8 mouse cellular contexts compared by ENCODE assay signal in genomic region chr13:55830833-55831721, GRCm38 (mm10). TPM values are rescaled to one million over a fixed set of nuclear protein-coding genes. Genes with fewer than 3 reads are reported as not detected.
DNase-seq lines count a peak whose midpoint lies in the region; ATAC-seq and TF ChIP-seq lines count a peak whose summit lies in the region.

No protein-coding gene starts in this region.

- no peak for TF ChIP-seq CTCF in lung, embryonic 14.5 days (IDR thresholded peaks at IDR 0.05; ENCODE audit: low read depth)

- H3K27ac ChIP-seq in lung, embryonic 14.5 days (ENCODE audit: low read depth) = no peak overlapping the region
- no peak overlapping the region for H3K27ac ChIP-seq in forebrain, embryonic 11.5 days (ENCODE audit: low read depth, low read length)
- peak overlapping the region; percentile 90 for H3K27ac ChIP-seq in limb, embryonic 10.5 days
- no peak overlapping the region for H3K27ac ChIP-seq in neural tube, embryonic 13.5 days (replicated peaks)

- no peaks in the 10 kb centered on the region for H3K4me1 ChIP-seq in lung, embryonic 14.5 days (ENCODE audit: insufficient read depth)
- H3K4me1 ChIP-seq in forebrain, embryonic 11.5 days (replicated peaks; ENCODE audit: control insufficient read depth, insufficient read depth, low read length) = peaks cover 13% of the 10 kb centered on the region; the same call in 1 of the 2 replicates
- peaks cover 54% of the 10 kb centered on the region for H3K4me1 ChIP-seq in limb, embryonic 10.5 days
- H3K4me1 ChIP-seq in neural tube, embryonic 13.5 days (replicated peaks) = peaks cover 28% of the 10 kb centered on the region

- peak overlapping the region; percentile 34 for H3K4me3 ChIP-seq in lung, embryonic 14.5 days (ENCODE audit: low read depth, low read length)
- H3K4me3 ChIP-seq in forebrain, embryonic 11.5 days (ENCODE audit: low read depth, low read length) = peak overlapping the region; percentile 23
- peak overlapping the region; percentile 56 for H3K4me3 ChIP-seq in limb, embryonic 10.5 days
- H3K4me3 ChIP-seq in neural tube, embryonic 13.5 days = peak overlapping the region; percentile 2

- ATAC-seq in lung, embryonic 14.5 days (ENCODE audit: insufficient read depth) = peak; percentile 26; the same call in 1 of the 2 replicates
- no peak for ATAC-seq in forebrain, embryonic 11.5 days (replicated peaks; ENCODE audit: low FRiP score)
- ATAC-seq in neural tube, embryonic 13.5 days (ENCODE audit: low read depth) = no peak

- DNase-seq in lung, embryonic 14.5 days = no peak
- no peak for DNase-seq in lung, postnatal 36 days
- peak; percentile 65 for DNase-seq in forebrain, embryonic 11.5 days (ENCODE audit: low spot score)
- DNase-seq in limb, embryonic 10.5 days (ENCODE audit: low spot score) = peak; percentile 76
- DNase-seq in left cerebral cortex, adult 18-20 months (ENCODE audit: low spot score in 2 of 2) = no peak
- no peak for DNase-seq in ovary, postnatal 36 days (ENCODE audit: low spot score)
- DNase-seq in T-cell, adult 2 months (ENCODE audit: low spot score) = no peak

- H3K9me3 ChIP-seq in lung, embryonic 14.5 days (ENCODE audit: low read depth, low read length) = no peaks in the 10 kb centered on the region
- no peaks in the 10 kb centered on the region for H3K9me3 ChIP-seq in forebrain, embryonic 11.5 days (ENCODE audit: control insufficient read depth, low read length)
- no peaks in the 10 kb centered on the region for H3K9me3 ChIP-seq in limb, embryonic 10.5 days (replicated peaks)
- no peaks in the 10 kb centered on the region for H3K9me3 ChIP-seq in neural tube, embryonic 13.5 days

- 1% methylated on average over 51 of the region's 82 CpGs for WGBS in lung, embryonic 14.5 days
- WGBS in forebrain, embryonic 11.5 days = under 1% methylated on average over 59 of the region's 82 CpGs
- WGBS in limb, embryonic 10.5 days = under 1% methylated on average over 55 of the region's 82 CpGs
- 1% methylated on average over 59 of the region's 82 CpGs for WGBS in neural tube, embryonic 13.5 days

- H3K36me3 ChIP-seq in lung, embryonic 14.5 days (ENCODE audit: insufficient read depth) = no peaks in the 10 kb centered on the region
- no peaks in the 10 kb centered on the region for H3K36me3 ChIP-seq in forebrain, embryonic 11.5 days (ENCODE audit: control insufficient read depth, insufficient read depth, low read length)
- peaks cover 12% of the 10 kb centered on the region; the same call in 1 of the 2 replicates for H3K36me3 ChIP-seq in limb, embryonic 10.5 days
- no peaks in the 10 kb centered on the region for H3K36me3 ChIP-seq in neural tube, embryonic 13.5 days

- peak overlapping the region; percentile 58 for H3K4me2 ChIP-seq in lung, embryonic 14.5 days
- peak overlapping the region; percentile 36 for H3K4me2 ChIP-seq in forebrain, embryonic 11.5 days (ENCODE audit: low read depth, low read length, severe bottlenecking)
- peak overlapping the region; percentile 18 for H3K4me2 ChIP-seq in neural tube, embryonic 13.5 days

- H3K9ac ChIP-seq in lung, embryonic 14.5 days = peak overlapping the region; percentile 46
- no peak overlapping the region for H3K9ac ChIP-seq in forebrain, embryonic 11.5 days (ENCODE audit: low read length)
- peak overlapping the region; percentile 5; the same call in 1 of the 2 replicates for H3K9ac ChIP-seq in neural tube, embryonic 13.5 days

- H3K27me3 ChIP-seq in lung, embryonic 14.5 days (ENCODE audit: insufficient read depth, low read length) = peaks cover 93% of the 10 kb centered on the region
- peaks cover 84% of the 10 kb centered on the region for H3K27me3 ChIP-seq in forebrain, embryonic 11.5 days (ENCODE audit: control insufficient read depth, insufficient read depth, low read length)
- H3K27me3 ChIP-seq in limb, embryonic 10.5 days (ENCODE audit: low read depth, poor library complexity, severe bottlenecking) = peaks cover 94% of the 10 kb centered on the region
- peaks cover 95% of the 10 kb centered on the region for H3K27me3 ChIP-seq in neural tube, embryonic 13.5 days

RNA-seq across cellular contexts. Expression of gene Pitx1, which starts 4.9 kb away (rescaled TPM):
- polyA plus RNA-seq in lung, embryonic 14.5 days (2014; fragmentation: Nextera tagmentation; extraction: Ambion mirVana) = 0.28 TPM in 1 of 2 replicates, not detected in the other
- polyA plus RNA-seq in forebrain, embryonic 11.5 days (2014; fragmentation: Nextera tagmentation; extraction: Ambion mirVana) = 0.76 and 0.99 TPM in 2 replicates
- 77.9 and 151 TPM in 2 replicates for polyA plus RNA-seq in limb, embryonic 10.5 days (2016; fragmentation: Nextera tagmentation; extraction: Ambion mirVana)
- 0.58 TPM in 1 of 2 replicates, not detected in the other for polyA plus RNA-seq in neural tube, embryonic 13.5 days (2015; fragmentation: Nextera tagmentation; extraction: Ambion mirVana)
- total RNA-seq in left cerebral cortex, adult 18-20 months (2021) = not detected

RNA-seq across cellular contexts. Expression of gene Catsper3, which starts 46.7 kb away (rescaled TPM):
- 0.18 TPM in 1 of 2 replicates, not detected in the other for polyA plus RNA-seq in lung, embryonic 14.5 days (2014; fragmentation: Nextera tagmentation; extraction: Ambion mirVana)
- polyA plus RNA-seq in forebrain, embryonic 11.5 days (2014; fragmentation: Nextera tagmentation; extraction: Ambion mirVana) = not detected in 2 replicates
- polyA plus RNA-seq in limb, embryonic 10.5 days (2016; fragmentation: Nextera tagmentation; extraction: Ambion mirVana) = 0.25 TPM in 1 of 2 replicates, not detected in the other
- polyA plus RNA-seq in neural tube, embryonic 13.5 days (2015; fragmentation: Nextera tagmentation; extraction: Ambion mirVana) = not detected in 2 replicates
- under 1 TPM in 1 of 2 experiments, not detected in 1; 0.37 TPM for total RNA-seq in left cerebral cortex, adult 18-20 months (2021)

Comparison
In these comparisons a context has a peak if more than half of its experiments do, and no peak if none do; other contexts are left out.
1. DNase-seq: peak in forebrain, embryonic 11.5 days (single experiment) and limb, embryonic 10.5 days (single experiment); none in lung, embryonic 14.5 days (single experiment), lung, postnatal 36 days (single experiment), left cerebral cortex, adult 18-20 months (0 of 2), ovary, postnatal 36 days (single experiment) and T-cell, adult 2 months (single experiment).
2. H3K4me3 ChIP-seq: peak in every context shown above with its lines; median percentile 56 in limb, embryonic 10.5 days; 34 in lung, embryonic 14.5 days; 23 in forebrain, embryonic 11.5 days; 2 in neural tube, embryonic 13.5 days.
3. RNA of gene Pitx1, which starts 4.9 kb away (polyA plus RNA-seq): 77.9 to 151 TPM in limb, embryonic 10.5 days; 0.76 to 0.99 TPM in forebrain, embryonic 11.5 days, 0.28 TPM in lung, embryonic 14.5 days and 0.58 TPM in neural tube, embryonic 13.5 days; every median in the first group is over 10 times any median in the second.
4. Peak in every context shown above with its lines, with median percentiles within 50 percentile points of each other: H3K4me2 ChIP-seq.